Mouse (Mus musculus): ENCODE measurements around the gene Emc7. TPM values are rescaled to one million over a fixed set of nuclear protein-coding genes. Genes with fewer than 3 reads are reported as not detected.

Gene Emc7
- total and polyA plus RNA-seq, 3 experiments = 17.7 to 25.7 TPM; not detected in 1

DNA sequence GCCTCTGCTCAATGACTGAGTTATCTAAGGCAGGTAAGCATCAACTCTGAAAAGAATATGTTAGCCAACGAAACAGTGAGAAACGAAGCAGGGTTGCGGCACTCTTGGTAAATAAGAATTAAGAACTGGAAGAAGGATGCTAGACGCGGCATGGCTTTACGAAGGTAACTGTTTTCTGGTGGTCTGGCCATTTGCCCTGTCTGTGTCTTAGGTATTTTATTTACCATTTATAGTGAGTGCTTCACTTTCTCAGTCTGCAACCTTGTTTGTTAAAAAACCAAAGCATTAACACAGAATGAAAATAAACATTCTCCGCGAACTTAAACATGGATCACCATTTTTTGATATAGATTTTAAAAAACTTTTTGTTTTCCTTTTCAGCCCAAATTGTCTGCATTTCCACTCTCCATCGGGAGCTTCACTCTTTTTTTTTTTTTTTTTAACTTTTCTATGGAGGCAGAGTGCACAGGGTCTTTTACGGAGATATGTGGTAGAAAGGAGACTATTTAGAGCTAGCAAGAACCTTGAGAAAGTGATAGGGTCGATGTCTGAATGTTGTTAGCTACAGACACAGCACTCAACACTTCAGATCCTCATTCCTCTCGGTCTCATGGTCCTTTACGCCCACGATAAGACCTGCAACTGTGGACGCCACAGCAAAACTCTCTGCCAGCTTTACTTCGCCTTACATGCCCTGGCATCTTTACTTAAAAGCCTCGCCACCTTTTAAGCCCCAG, 504 bp upstream of the Emc7 start:
- no peaks in the 10 kb centered on the region for H3K27me3 ChIP-seq (ENCODE audit: control insufficient read depth in 1 of 2, insufficient read depth in 2 of 2, low read length in 2 of 2)
- peaks cover 21 to 26% of the 10 kb centered on the region in 2 experiments for H3K4me1 ChIP-seq (ENCODE audit: control insufficient read depth in 1 of 2, insufficient read depth in 2 of 2, low read length in 2 of 2)
- TF ChIP-seq POLR2A (IDR thresholded peaks at IDR 0.05; ENCODE audit: control insufficient read depth in 1 of 2, insufficient read depth in 1 of 2, low read depth in 1 of 2, low read length in 2 of 2, poor library complexity in 1 of 2) (no peak; a peak in 1 of 4 replicates), POLR2AphosphoS2 (IDR thresholded peaks at IDR 0.05; ENCODE audit: low read length) (no peak), POLR2AphosphoS5 (IDR thresholded peaks at IDR 0.05; ENCODE audit: borderline replicate concordance, low read depth, low read length) (peak; percentile 34; the same call in 1 of the 2 replicates), MXI1 (IDR thresholded peaks at IDR 0.05; ENCODE audit: low read depth, low read length) (no peak), MAFK (IDR thresholded peaks at IDR 0.05; ENCODE audit: borderline replicate concordance, low read depth, low read length) (no peak), UBTF (IDR thresholded peaks at IDR 0.05; ENCODE audit: borderline replicate concordance, insufficient read depth, low read depth, low read length) (no peak), KAT2A (conservative IDR thresholded peaks at IDR 0.05; ENCODE audit: low read depth, low read length) (no peak), MEF2A (IDR thresholded peaks at IDR 0.05; ENCODE audit: extremely low read depth, insufficient replicate concordance, low read depth, low read length, poor library complexity, severe bottlenecking) (no peak), E2F4 (IDR thresholded peaks at IDR 0.05; ENCODE audit: borderline replicate concordance, low read depth, low read length) (no peak), ZMIZ1 (IDR thresholded peaks at IDR 0.05; ENCODE audit: low read depth, low read length) (no peak), BHLHE40 (IDR thresholded peaks at IDR 0.05; ENCODE audit: borderline replicate concordance, low read depth, low read length) (no peak), GABPA (IDR thresholded peaks at IDR 0.05; ENCODE audit: low read depth, low read length) (no peak), CHD1 (IDR thresholded peaks at IDR 0.05; ENCODE audit: low read depth, low read length) (peak; percentile 90), SMC3 (IDR thresholded peaks at IDR 0.05; ENCODE audit: low read depth, low read length) (no peak), ZKSCAN1 (IDR thresholded peaks at IDR 0.05; ENCODE audit: low read depth, low read length) (no peak), NELFE (IDR thresholded peaks at IDR 0.05; ENCODE audit: low read depth, low read length) (no peak), USF2 (IDR thresholded peaks at IDR 0.05; ENCODE audit: borderline replicate concordance in 1 of 2, insufficient read depth in 1 of 2, low read depth in 1 of 2, low read length in 2 of 2) (no peak), ETS1 (IDR thresholded peaks at IDR 0.05; ENCODE audit: low read depth, low read length) (no peak), NRF1 (IDR thresholded peaks at IDR 0.05; ENCODE audit: insufficient read depth, low read depth, low read length, poor library complexity, severe bottlenecking) (no peak), MYC (IDR thresholded peaks at IDR 0.05; ENCODE audit: low read depth, low read length) (no peak), TBP (IDR thresholded peaks at IDR 0.05; ENCODE audit: low read depth, low read length) (no peak), MYB (IDR thresholded peaks at IDR 0.05; ENCODE audit: low read depth, low read length) (no peak), ZC3H11A (IDR thresholded peaks at IDR 0.05; ENCODE audit: low read depth, low read length) (no peak), SIN3A (IDR thresholded peaks at IDR 0.05; ENCODE audit: low read length) (no peak), JUND (IDR thresholded peaks at IDR 0.05; ENCODE audit: low read depth, low read length) (no peak), TCF12 (IDR thresholded peaks at IDR 0.05; ENCODE audit: low read depth, low read length) (no peak), ELF1 (IDR thresholded peaks at IDR 0.05; ENCODE audit: low read depth, low read length) (no peak), RCOR1 (IDR thresholded peaks at IDR 0.05; ENCODE audit: low read depth, low read length) (peak; percentile 45; the same call in 1 of the 2 replicates), CHD2 (IDR thresholded peaks at IDR 0.05; ENCODE audit: low read length) (no peak), GATA1 (IDR thresholded peaks at IDR 0.05; ENCODE audit: low read depth, low read length) (0 out of 2 replicates have a peak, but pooled peaks have one; percentile 26), USF1 (IDR thresholded peaks at IDR 0.05; ENCODE audit: low read depth, low read length) (no peak), EP300 (IDR thresholded peaks at IDR 0.05; ENCODE audit: low read depth in 1 of 2, low read length in 2 of 2) (no peak)

More for the DNA sequence above, 504 bp upstream of the Emc7 start:
- Histone ChIP-seq H3K4me3 (ENCODE audit: control insufficient read depth in 1 of 2, insufficient read depth in 1 of 2, low read depth in 2 of 2, low read length in 2 of 2) (peak overlapping the region; percentile 71 to 97), H3K27ac (ENCODE audit: control insufficient read depth, low read depth, low read length) (peak overlapping the region; percentile 72), H3K9ac (ENCODE audit: control insufficient read depth, low read depth, low read length, poor library complexity, severe bottlenecking) (peak overlapping the region; percentile 80), H3K36me3 (ENCODE audit: control insufficient read depth in 1 of 2, insufficient read depth in 2 of 2, low read length in 2 of 2) (peaks cover 0 to 39% of the 10 kb centered on the region in 2 experiments; a peak in 2 of 4 replicates), H3K79me2 (ENCODE audit: control insufficient read depth, insufficient read depth, low read length, poor library complexity) (peaks cover 36% of the 10 kb centered on the region), H3K9me3 (replicated peaks; ENCODE audit: insufficient read depth, low read length) (no peaks in the 10 kb centered on the region)
- peak; percentile 53 for DNase-seq (ENCODE audit: low read depth, low spot score)
